Mouse (Mus musculus) cerebellum, adult 8-10 months (tissue): ENCODE measurements around the gene Dhrs9.
"Not testable (repeated sequence)": the region's sequence is repeated elsewhere in the genome, so short reads cannot be mapped to it uniquely, and the experiment has no call there.

Experiments used
- DNase-seq: peaks from one replicate; pipeline ENCODE4 v3.0.0; 2022

Dhrs9 gene

DNA sequence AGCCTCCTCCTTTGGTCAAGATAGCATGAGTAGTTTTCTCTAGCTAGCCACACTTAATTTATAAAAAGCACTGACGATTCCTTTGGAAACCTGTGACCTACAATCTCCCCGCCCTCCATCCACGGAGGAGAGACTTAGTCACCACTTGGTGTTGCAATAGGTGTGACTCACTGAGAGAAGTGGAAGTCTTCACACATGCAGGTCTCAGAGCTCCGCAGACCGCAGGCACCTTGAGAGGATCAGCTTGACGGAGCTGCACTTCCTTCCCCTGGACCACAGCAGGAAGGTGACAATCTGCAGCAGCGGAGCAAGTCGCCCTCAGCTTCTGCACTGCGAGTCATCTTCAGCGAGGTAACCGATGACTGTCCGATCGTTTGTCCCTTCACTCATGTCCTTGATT, at the start of gene Dhrs9:
Dhrs9 (plus strand) TSS at position 165 of the 400 bp plus-strand sequence.
- no peak for DNase-seq

DNA sequence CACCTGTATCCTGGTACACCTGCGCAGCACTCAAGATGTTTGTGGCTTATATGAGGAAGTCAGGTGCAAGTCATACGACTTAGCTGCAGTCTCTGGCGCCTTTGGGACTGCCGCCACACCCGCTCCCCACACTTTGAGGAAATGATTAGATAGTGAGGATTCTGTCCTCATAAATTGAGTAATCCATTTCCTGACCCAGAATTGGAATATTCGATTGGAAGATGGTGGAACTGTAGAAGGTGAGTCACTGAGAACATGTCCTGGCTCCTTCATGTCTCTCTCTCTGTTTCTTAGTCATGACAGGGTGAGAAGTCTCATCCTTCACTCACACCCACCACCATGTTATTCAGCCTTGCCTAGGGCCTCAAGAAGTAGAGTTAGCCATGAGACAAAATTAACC, 48.7 kb upstream of the Dhrs9 start:
- not testable (repeated sequence) for DNase-seq

DNA sequence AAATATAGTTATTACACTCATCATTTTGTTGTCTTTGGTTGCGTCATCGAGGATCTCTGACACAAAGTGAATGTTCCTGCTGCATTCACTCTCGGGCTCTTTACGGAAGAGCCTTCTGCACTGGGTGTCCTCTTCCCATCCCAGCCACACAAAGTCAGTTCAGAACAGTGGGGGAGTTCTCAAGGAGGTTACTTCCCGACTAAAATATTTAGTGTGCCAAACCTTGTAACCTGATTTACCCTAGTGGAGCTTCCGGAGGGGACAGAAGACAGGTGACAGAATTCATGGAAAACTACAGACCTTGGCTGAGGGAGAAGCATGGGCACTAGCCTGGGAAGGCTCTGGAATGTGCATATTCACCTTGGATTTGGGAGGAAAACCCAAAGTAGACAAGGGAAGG, 38.7 kb upstream of the Dhrs9 start:
- no peak for DNase-seq

DNA sequence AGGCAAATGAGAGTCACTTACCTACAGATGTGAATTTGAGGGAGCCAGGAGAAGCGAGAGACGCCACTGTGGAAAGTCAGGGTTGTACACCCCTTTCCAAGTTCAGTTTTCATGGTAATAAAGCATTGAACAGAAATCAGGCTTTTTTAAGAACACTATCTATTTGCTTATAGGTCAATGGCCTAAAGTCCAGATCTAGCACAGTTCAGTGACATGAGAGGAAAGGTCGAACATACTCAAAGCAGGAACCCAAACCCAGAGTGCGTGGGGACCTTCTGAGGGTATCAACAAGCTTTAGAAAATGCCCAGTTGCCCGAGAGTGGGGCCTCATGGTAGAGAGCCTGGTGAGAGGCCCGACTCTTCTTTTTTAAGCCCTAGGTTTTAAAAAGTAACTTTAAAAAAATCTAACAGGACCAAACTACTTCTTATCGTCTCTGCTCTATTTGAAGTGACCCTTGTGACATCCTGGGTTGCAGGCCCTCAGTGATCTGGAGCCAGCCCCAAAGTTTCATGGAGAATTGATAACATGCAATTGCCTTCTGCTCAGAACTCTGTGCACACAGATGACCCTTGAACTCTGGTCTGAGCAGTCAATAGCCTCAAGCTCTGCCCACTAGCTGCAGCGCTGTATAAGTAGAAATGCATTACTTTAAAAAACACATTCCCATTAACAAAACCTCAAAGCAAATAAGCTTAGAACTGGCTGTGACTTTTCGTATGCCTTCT, 37.6 kb upstream of the Dhrs9 start, which contains the start of gene Abcb11:
Abcb11 (minus strand) TSS at position 121 of the 726 bp plus-strand sequence.
- DNase-seq, result no peak

- not testable (repeated sequence) for DNase-seq
Measured at GRCm38 (mm10) chr2:69355402-69355801, 24.8 kb upstream of the Dhrs9 start.

DNA sequence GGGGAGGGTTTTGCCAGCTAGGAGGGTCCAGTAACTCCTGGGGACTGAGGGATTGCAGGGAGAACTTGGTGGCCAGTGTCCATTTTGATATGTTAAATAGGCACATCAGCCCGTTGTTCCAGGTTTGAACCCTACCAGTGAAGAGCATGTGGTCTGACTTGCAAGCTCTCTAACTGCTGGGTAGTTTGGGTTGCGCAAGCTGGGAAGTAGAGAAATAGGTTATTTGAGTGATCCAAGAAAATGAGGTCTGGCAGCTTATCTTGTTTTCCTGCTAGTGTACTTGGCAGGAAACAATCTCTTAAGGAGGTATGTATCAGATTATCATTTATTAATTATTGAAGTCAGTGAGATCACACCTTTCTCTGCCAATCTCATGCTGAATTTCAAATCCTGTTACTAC, 15.4 kb upstream of the Dhrs9 start:
- DNase-seq, result no peak

DNA sequence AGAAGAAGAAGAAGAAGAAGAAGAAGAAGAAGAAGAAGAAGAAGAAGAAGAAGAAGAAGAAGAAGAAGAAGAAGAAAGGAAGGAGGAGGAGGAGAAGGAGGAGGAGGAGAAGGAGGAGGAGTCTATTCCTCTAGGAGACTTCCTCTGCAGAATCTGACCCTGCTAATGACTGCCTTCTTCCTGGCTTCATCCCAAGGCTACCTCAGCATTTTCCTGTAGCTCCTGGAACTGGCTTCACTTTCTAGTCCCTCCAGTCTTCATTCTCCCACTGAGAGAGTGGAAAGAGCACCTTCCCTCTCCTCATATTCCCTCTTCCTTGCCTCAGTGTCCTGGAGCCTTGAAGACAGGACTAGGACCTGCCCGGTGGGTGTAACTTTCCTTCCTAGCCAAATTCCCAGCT, 15.0 kb upstream of the Dhrs9 start:
- no peak for DNase-seq

- DNase-seq, result no peak
Measured at GRCm38 (mm10) chr2:69376780-69377179, 3.5 kb upstream of the Dhrs9 start.

DNA sequence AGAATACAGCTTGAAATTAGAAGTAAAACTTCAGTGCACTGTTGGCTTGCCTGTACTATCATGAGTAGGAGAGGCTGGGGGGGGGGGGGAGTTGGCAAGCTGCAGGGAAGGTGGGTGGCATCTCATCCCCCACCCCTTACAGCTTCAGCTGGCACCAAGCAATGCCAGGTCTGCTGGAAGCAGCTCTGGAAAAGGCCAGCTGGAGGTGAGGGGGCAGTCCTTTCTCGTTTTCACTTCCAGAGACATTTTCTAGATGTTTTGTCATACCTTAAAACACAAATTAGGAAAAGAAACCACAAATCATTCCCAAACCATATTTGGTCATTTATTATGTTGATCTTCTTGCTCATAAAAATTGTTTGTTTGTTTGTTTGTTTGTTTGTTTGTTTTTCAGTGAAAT, 444 bp upstream of the Dhrs9 start:
- DNase-seq, result no peak

- DNase-seq, result no peak
Measured at GRCm38 (mm10) chr2:69381740-69382139, 1.5 kb downstream of the Dhrs9 start.

DNA sequence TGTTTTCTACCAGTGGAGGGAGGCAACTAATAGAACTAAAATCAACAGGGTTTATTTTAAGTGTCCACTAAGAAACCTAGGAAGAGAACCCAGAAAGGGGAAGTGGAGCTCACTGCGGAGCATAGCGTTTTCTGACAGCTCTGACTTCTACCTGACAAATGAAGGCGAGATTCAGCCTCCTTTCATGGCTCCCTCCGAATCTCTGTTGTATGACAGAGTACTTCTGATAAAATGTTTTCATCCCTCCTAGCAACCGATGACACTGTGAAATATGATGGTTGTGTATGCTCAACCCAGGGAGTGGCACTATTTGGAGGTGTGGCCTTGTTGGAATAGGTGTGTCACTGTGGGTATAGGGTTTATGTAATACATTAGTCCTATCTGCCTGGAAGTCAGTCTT, 2.6 kb downstream of the Dhrs9 start:
- no peak for DNase-seq

DNA sequence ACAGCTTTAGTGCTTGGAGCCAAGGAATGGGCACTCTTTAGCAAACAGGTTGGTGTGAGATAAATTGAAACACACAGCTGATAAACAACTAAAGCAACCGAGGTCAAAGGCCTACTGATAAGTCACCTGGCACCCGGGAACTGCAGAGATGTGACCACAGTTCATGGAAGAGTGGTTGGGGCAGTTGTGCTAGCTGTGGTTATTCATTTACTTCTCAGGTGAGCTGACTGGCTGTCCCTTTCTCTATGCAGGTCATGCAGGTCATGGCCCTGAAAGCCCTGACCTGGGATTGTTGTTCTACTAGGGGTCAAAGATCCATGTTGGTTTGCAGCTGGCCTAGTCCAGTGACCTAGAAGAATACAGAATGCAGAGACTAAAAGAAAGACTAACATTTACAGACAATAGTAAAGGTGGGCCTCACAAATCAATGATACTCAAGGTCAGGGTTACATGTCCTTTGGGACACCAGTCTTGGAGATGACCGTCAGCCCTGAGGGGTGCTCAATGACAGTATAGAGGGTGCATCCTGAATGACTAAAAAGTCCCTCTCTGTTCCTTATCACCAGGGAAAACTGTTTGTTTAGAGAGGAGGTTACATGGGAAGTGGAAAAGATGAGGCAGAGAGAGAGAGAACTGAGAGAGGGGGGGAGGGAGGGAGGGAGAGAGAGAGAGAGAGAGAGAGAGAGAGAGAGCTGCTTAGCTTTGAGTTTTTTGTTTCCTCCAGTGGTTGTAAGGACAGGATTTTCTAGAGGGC, 6.0 kb downstream of the Dhrs9 start:
- no peak for DNase-seq

DNA sequence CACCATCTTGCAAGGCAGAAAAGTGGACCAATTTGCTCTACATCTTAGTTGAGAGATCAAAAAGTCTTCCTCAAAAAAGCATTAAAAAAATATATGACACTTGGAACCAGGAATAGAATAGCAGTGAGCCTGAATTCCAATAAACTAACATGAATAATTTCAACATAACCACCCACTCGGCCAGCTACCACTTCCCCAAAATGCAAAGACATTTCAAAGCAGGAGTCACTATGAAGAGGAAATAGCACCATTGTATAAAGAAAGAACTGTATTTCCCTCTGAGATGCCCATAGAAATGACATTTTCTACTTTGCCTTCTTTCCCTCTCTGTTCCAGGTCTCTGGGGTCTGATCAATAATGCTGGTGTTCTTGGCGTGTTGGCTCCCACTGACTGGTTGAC, 13.7 kb downstream of the Dhrs9 start:
- DNase-seq, result no peak

GRCm38 (mm10) chr2:69395597-69396248, 15.5 kb downstream of the Dhrs9 start:
- DNase-seq, result no peak

- DNase-seq, result no peak
Measured at GRCm38 (mm10) chr2:69396760-69397435, 16.7 kb downstream of the Dhrs9 start.

GRCm38 (mm10) chr2:69400866-69401604, 20.8 kb downstream of the Dhrs9 start:
- DNase-seq, result no peak

DNA sequence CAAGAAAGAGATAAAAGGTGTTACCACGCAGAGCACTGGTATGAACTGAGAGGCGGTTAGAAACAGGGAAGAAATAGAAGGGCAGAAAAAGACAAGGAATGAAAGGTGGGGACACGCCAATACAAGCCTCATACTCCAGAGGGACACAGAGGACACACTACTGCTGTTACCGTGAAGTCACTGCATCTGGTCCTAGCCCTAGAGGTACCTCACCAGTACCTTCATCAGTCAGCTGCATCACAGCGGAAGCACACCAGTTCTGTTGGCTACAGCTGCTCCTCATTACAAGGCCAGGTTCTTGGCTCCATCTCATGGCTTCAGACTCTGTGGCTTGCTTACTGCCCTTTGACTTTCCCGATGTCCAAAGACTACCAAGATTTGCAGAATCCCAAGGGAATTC, 21.6 kb downstream of the Dhrs9 start:
- no peak for DNase-seq

DNA sequence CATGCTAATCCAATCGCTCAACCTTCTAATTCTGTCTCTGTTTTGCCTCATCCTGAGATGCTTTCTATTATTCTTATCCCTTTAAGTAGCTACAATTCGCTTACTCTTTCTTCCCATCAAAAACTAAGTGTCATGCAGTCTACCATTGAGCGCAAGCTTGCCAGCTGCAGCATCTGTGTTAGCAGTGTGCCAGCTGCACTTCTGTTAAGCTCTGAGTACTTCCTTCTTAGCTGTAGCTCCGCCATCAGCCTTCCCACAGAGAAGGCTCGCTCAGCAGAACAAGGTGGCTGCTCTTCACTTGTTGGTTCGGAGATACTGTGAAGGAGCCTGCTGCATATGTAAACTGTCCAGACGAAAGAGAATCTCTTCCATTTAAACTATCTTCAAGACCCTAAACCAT, 22.1 kb downstream of the Dhrs9 start:
- DNase-seq, result no peak

- DNase-seq, result no peak
Measured at GRCm38 (mm10) chr2:69405692-69406091, 25.4 kb downstream of the Dhrs9 start.

DNA sequence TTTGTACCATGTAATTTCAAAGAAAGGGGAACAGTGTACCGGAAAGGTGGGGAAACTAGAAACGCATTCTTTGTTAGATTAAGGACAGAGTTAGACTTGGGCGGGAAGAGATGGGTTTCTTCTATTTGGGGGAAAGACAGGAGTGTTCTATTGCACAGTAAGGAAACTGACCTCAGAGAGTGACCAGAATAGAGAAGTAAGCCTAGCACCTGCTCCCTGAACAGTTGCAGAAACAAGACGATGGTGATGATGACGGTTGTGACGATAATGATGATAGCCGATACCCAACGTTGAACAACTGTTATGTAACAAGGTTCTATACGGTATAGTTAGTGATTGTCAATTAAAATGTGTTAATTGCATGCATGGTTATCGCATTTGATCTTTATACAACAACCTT, 34.3 kb downstream of the Dhrs9 start:
- no peak for DNase-seq

- no peak for DNase-seq
Measured at GRCm38 (mm10) chr2:69415070-69415469, 34.8 kb downstream of the Dhrs9 start.

- no peak for DNase-seq
Measured at GRCm38 (mm10) chr2:69418294-69418881, 38.1 kb downstream of the Dhrs9 start.
